ENCODE assay signal across 15 mouse cellular contexts in genomic region chr5:4651167-4651955, GRCm38 (mm10).
DNase-seq lines count a peak whose midpoint lies in the region; ATAC-seq and TF ChIP-seq lines count a peak whose summit lies in the region.
"Had no signal": no experiment of that assay in that cellular context is flagged by ENCODE, and none has a peak within 500 bp of the region (broad histone marks: within the 10 kb centered on the region; RNA-seq: fewer than 3 reads in every experiment).

No protein-coding gene starts in this region.

- H3K4me3 ChIP-seq in heart, adult 2 months = no peak overlapping the region
- no peak overlapping the region for H3K4me3 ChIP-seq in hindbrain, embryonic 14.5 days (replicated peaks; ENCODE audit: low read length)
- H3K4me3 ChIP-seq in neural tube, embryonic 13.5 days = no peak overlapping the region
- H3K4me3 ChIP-seq: heart, embryonic 12.5 days had no signal

- peak; percentile 75; the same call in 1 of the 2 replicates for ATAC-seq in hindbrain, embryonic 14.5 days (ENCODE audit: low FRiP score)
- ATAC-seq in neural tube, embryonic 13.5 days (ENCODE audit: low read depth) = peak; percentile 83
- ATAC-seq in activated CD4-positive, CD25-positive, alpha-beta regulatory T cell, adult 4 months = no peak

- H3K36me3 ChIP-seq in heart, adult 2 months (ENCODE audit: control insufficient read depth, insufficient read depth, low read length) = no peaks in the 10 kb centered on the region
- H3K36me3 ChIP-seq in hindbrain, embryonic 14.5 days (replicated peaks; ENCODE audit: control insufficient read depth, insufficient read depth) = no peaks in the 10 kb centered on the region
- no peaks in the 10 kb centered on the region for H3K36me3 ChIP-seq in neural tube, embryonic 13.5 days
- H3K36me3 ChIP-seq: heart, embryonic 12.5 days had no signal

- no peaks in the 10 kb centered on the region for H3K79me2 ChIP-seq in heart, adult 2 months (replicated peaks; ENCODE audit: control insufficient read depth, insufficient read depth, low read length)

- no peaks in the 10 kb centered on the region; the same call in 1 of the 2 replicates for H3K4me1 ChIP-seq in heart, adult 2 months (ENCODE audit: control insufficient read depth, insufficient read depth, low read length)
- peaks cover 13% of the 10 kb centered on the region for H3K4me1 ChIP-seq in hindbrain, embryonic 14.5 days (replicated peaks; ENCODE audit: control insufficient read depth, insufficient read depth, low read length)
- peaks cover 26% of the 10 kb centered on the region for H3K4me1 ChIP-seq in neural tube, embryonic 13.5 days (replicated peaks)
- H3K4me1 ChIP-seq: heart, embryonic 12.5 days had no signal

- WGBS in heart, adult 2 months = 78% methylated on average over 6 of the region's 6 CpGs
- 22% methylated on average over 6 of the region's 6 CpGs for WGBS in hindbrain, embryonic 14.5 days
- 36% methylated on average over 6 of the region's 6 CpGs for WGBS in neural tube, embryonic 13.5 days

- TF ChIP-seq EP300 in heart, adult 2 months (IDR thresholded peaks at IDR 0.05; ENCODE audit: insufficient read depth, low read depth, low read length) = no peak

- peak; percentile 12 to 20 for DNase-seq in heart, adult 18-20 months
- no peak for DNase-seq in heart, adult 2 months
- DNase-seq in embryo, embryonic 11 days = peak; percentile 58
- peak; percentile 50 for DNase-seq in hindbrain, embryonic 14.5 days (ENCODE audit: low spot score)
- no peak for DNase-seq in layer of hippocampus, adult 9-10 months (ENCODE audit: low spot score)
- DNase-seq in heart, postnatal 25 days (ENCODE audit: low spot score) = no peak
- DNase-seq: adrenal gland, postnatal 36 days; cerebellum, adult 11-12 months; kidney, postnatal 4 days had no signal

- H3K9me3 ChIP-seq in hindbrain, embryonic 14.5 days (ENCODE audit: control insufficient read depth, low read length) = no peaks in the 10 kb centered on the region
- H3K9me3 ChIP-seq in neural tube, embryonic 13.5 days = no peaks in the 10 kb centered on the region
- H3K9me3 ChIP-seq: heart, embryonic 12.5 days had no signal

- H3K27ac ChIP-seq in heart, adult 2 months = no peak overlapping the region
- H3K27ac ChIP-seq in hindbrain, embryonic 14.5 days = no peak overlapping the region
- no peak overlapping the region for H3K27ac ChIP-seq in neural tube, embryonic 13.5 days (replicated peaks)
- H3K27ac ChIP-seq: liver, embryonic 14.5 days; macrophage had no signal

- H3K4me2 ChIP-seq in hindbrain, embryonic 14.5 days (replicated peaks) = no peak overlapping the region
- H3K4me2 ChIP-seq in neural tube, embryonic 13.5 days = no peak overlapping the region
- H3K4me2 ChIP-seq: heart, embryonic 12.5 days had no signal

- no peak for TF ChIP-seq POLR2A in heart, adult 2 months (IDR thresholded peaks at IDR 0.05; ENCODE audit: insufficient read depth, low read depth, low read length)

- H3K27me3 ChIP-seq in heart, adult 2 months (ENCODE audit: control insufficient read depth, insufficient read depth, low read length) = no peaks in the 10 kb centered on the region
- no peaks in the 10 kb centered on the region; the same call in 1 of the 2 replicates for H3K27me3 ChIP-seq in hindbrain, embryonic 14.5 days (ENCODE audit: control insufficient read depth, insufficient read depth, low read length)
- H3K27me3 ChIP-seq in neural tube, embryonic 13.5 days = no peaks in the 10 kb centered on the region
- H3K27me3 ChIP-seq: CH12.LX; heart, embryonic 12.5 days had no signal

- no peak for TF ChIP-seq CTCF in heart, adult 2 months (IDR thresholded peaks at IDR 0.05)

- H3K9ac ChIP-seq in heart, adult 2 months (ENCODE audit: low read depth, low read length) = no peak overlapping the region
- H3K9ac ChIP-seq in hindbrain, embryonic 14.5 days = no peak overlapping the region
- H3K9ac ChIP-seq in neural tube, embryonic 13.5 days = no peak overlapping the region
- H3K9ac ChIP-seq: heart, embryonic 12.5 days; liver, embryonic 14.5 days had no signal

- intact Hi-C loops in heart, adult 2 months (cut with DNase I) = no loop called here
- intact Hi-C loops in heart, postnatal 25 days (cut with DNase I) = no loop called here

Comparison
In these comparisons a context has a peak if more than half of its experiments do, and no peak if none do; other contexts are left out.
1. DNase-seq: peak in heart, adult 18-20 months (2 of 2), embryo, embryonic 11 days (single experiment) and hindbrain, embryonic 14.5 days (single experiment); none in heart, adult 2 months (0 of 2), layer of hippocampus, adult 9-10 months (single experiment) and heart, postnatal 25 days (single experiment).